Mouse (Mus musculus): ENCODE results near the gene Cd37.

DNA sequence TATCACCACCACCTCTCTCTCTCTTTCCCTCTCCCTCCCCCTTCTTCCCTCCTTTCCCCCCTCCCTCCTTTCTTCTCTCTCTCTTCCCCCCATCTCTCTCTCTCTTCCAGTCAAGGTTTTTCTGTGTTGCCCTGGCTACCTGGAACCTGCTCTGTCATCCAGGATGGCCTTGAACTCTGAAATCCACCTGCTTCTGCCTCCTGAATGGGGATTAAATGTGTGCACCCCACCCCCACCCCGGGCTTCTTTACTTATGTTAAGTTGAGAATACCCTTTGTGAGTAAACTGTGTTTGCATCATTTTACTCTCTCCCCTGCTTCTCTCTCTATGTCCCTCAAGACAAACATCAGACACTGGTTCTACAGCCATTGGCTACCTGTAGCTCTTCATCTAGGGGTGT, 26.6 kb upstream of the Cd37 start:
- TF ChIP-seq CTCF (IDR thresholded peaks at IDR 0.05; ENCODE audit: low read depth) = no peak
- TF ChIP-seq EP300 (IDR thresholded peaks at IDR 0.05; ENCODE audit: low read depth) = no peak
